Mouse (Mus musculus): ENCODE measurements around the gene Ube2b.

GRCm38 (mm10) chr11:52037659-52038058, 37.1 kb upstream of the Ube2b start:
- TF ChIP-seq CTCF (IDR thresholded peaks at IDR 0.05; ENCODE audit: low read depth, low read length) (no peak), EP300 (IDR thresholded peaks at IDR 0.05; ENCODE audit: insufficient read depth, low read depth, low read length) (no peak), POLR2A (IDR thresholded peaks at IDR 0.05; ENCODE audit: insufficient read depth, low read length) (no peak)
